Mouse (Mus musculus) liver, embryonic 14.5 days (tissue): ENCODE results near the gene Smg1.

Experiments used
- CTCF ChIP-seq: IDR thresholded peaks from 2 replicates; pipeline ENCODE4 v1.5.1; 2016; ENCODE audit warnings: antibody characterized with exemption, low read depth, control low read depth
- EP300 ChIP-seq: IDR thresholded peaks from 2 replicates; pipeline ENCODE4 v1.6.1; 2016; ENCODE audit warnings: antibody characterized with exemption, low read depth

DNA sequence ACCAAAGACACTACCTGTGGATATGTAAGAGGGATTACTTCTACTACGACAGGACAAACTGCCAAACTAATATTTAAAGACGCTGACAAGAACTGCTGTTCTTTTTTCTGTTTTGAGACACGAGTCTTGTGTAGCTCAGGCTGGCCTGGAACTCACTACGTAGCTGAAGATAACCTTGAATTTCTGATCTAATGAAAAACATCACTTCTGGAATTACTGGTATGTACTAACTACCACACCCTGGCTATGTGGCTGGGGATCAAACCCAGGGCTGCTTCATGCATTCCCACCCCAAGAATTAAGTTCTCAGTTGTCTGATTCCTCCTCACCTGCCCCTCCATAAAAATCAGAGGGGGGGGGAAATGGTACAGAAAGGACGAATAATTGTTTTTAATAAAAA lies 3.5 kb downstream of the Smg1 start:
- TF ChIP-seq EP300 (no peak), CTCF (no peak)
